Mouse (Mus musculus): ENCODE measurements at regions not wholly inside any gene's neighbourhood (a gene's known extent, or its start where the extent isn't known, plus 50 kb on each side); places are given as distances from the start of the nearest gene placed in this dataset.

GRCm38 (mm10) chr2:160525301-160526205 lies 120.1 kb upstream of the Top1 start:
- TF ChIP-seq POLR2A (IDR thresholded peaks at IDR 0.05; ENCODE audit: control insufficient read depth, extremely low read depth, insufficient read depth, low read length, poor library complexity) (no peak), CTCF (IDR thresholded peaks at IDR 0.05; ENCODE audit: borderline replicate concordance, control insufficient read depth, extremely low read depth, insufficient read depth, low read length, poor library complexity) (no peak)

All from thymus, adult 2 months (tissue).